Comparison of ENCODE assay signal across 8 mouse cellular contexts in genomic region chr14:45319237-45319610, GRCm38 (mm10). TPM values are rescaled to one million over a fixed set of nuclear protein-coding genes. Genes with fewer than 3 reads are reported as not detected.
A peak's percentile ranks its signal among the peaks of the same experiment; 100 is the strongest.
DNase-seq lines count a peak whose midpoint lies in the region; ATAC-seq and TF ChIP-seq lines count a peak whose summit lies in the region.

No protein-coding gene starts in this region.

- H3K27ac ChIP-seq in gastrocnemius, adult 2 months = peak overlapping the region; percentile 91
- no peak overlapping the region for H3K27ac ChIP-seq in neural tube, embryonic 12.5 days
- peak overlapping the region; percentile 92 for H3K27ac ChIP-seq in liver, embryonic 15.5 days (replicated peaks)

- intact Hi-C loops in gastrocnemius, adult 2 months (cut with DNase I) = loop anchor here (10.0 kb wide), 1 partner anchor 104 kb away; the partner anchor contains the start of gene Gpr137c
- intact Hi-C loops in gastrocnemius, postnatal 14 days (cut with DNase I; ENCODE audit: low total_unique reads) = no loop called here
- intact Hi-C loops in gastrocnemius, postnatal 36 days (cut with DNase I) = loop anchor here (10.0 kb wide), 1 partner anchor 104 kb away; the partner anchor contains the start of gene Gpr137c

- H3K4me3 ChIP-seq in gastrocnemius, adult 2 months = peak overlapping the region; percentile 98
- H3K4me3 ChIP-seq in neural tube, embryonic 12.5 days = no peak overlapping the region
- H3K4me3 ChIP-seq in liver, embryonic 15.5 days (replicated peaks) = peak overlapping the region; percentile 98

- DNase-seq in gastrocnemius, adult 2 months = no peak
- DNase-seq in gastrocnemius, postnatal 14 days = no peak
- no peak for DNase-seq in neural tube, embryonic 10.5 days (ENCODE audit: extremely low spot score, low spot score)
- no peak for DNase-seq in adrenal gland, adult 18-20 months (ENCODE audit: low spot score in 2 of 2)
- DNase-seq in gastrocnemius, postnatal 36 days = no peak
- DNase-seq in spleen, postnatal 10 days (ENCODE audit: low spot score in 2 of 2) = no peak

- H3K4me2 ChIP-seq in neural tube, embryonic 12.5 days (replicated peaks) = peak overlapping the region; percentile 69; the same call in 1 of the 2 replicates
- H3K4me2 ChIP-seq in liver, embryonic 15.5 days = peak overlapping the region; percentile 90

- no peaks in the 10 kb centered on the region for H3K9me3 ChIP-seq in neural tube, embryonic 12.5 days
- H3K9me3 ChIP-seq in liver, embryonic 15.5 days (replicated peaks) = no peaks in the 10 kb centered on the region

- H3K27me3 ChIP-seq in neural tube, embryonic 12.5 days (replicated peaks) = 0 out of 2 replicates have a peak, but pooled peaks cover 2% of the 10 kb centered on the region
- H3K27me3 ChIP-seq in liver, embryonic 15.5 days = no peaks in the 10 kb centered on the region

- no peak overlapping the region for H3K9ac ChIP-seq in neural tube, embryonic 12.5 days
- no peak overlapping the region for H3K9ac ChIP-seq in liver, embryonic 15.5 days

- TF ChIP-seq CTCF in gastrocnemius, adult 2 months (IDR thresholded peaks at IDR 0.05) = no peak

- peaks cover 11% of the 10 kb centered on the region for H3K4me1 ChIP-seq in neural tube, embryonic 12.5 days
- peaks cover 75% of the 10 kb centered on the region for H3K4me1 ChIP-seq in liver, embryonic 15.5 days (replicated peaks)

- H3K36me3 ChIP-seq in neural tube, embryonic 12.5 days = no peaks in the 10 kb centered on the region
- H3K36me3 ChIP-seq in liver, embryonic 15.5 days (replicated peaks) = no peaks in the 10 kb centered on the region

- no peak for ATAC-seq in neural tube, embryonic 12.5 days (ENCODE audit: low FRiP score, low read depth)
- peak; percentile 50 for ATAC-seq in liver, embryonic 15.5 days (ENCODE audit: insufficient read depth)

- WGBS in neural tube, embryonic 12.5 days = 76% methylated on average over 3 of the region's 3 CpGs
- WGBS in liver, embryonic 15.5 days (ENCODE audit: insufficient replicate concordance) = 15% methylated on average over 3 of the region's 3 CpGs

RNA-seq across cellular contexts. Expression of gene Ero1l, which starts 0.7 kb away (rescaled TPM):
- 1 to 10 TPM; 5.2 to 6.9 TPM for total RNA-seq in gastrocnemius, adult 2 months (2021)
- 1 to 10 TPM; 6.2 to 7.9 TPM for total RNA-seq in gastrocnemius, postnatal 14 days (2021)
- polyA plus RNA-seq in neural tube, embryonic 12.5 days (2016; fragmentation: Nextera tagmentation; extraction: Ambion mirVana) = 29.5 and 32.0 TPM in 2 replicates
- polyA plus RNA-seq in liver, embryonic 15.5 days (2015; fragmentation: Nextera tagmentation; extraction: Ambion mirVana) = 30.3 and 37.5 TPM in 2 replicates
- total RNA-seq in adrenal gland, adult 18-20 months (2021) = 10 to 100 TPM; 34.6 to 46.5 TPM
- 1 to 10 TPM; 3.7 to 7.3 TPM for total RNA-seq in gastrocnemius, postnatal 36 days (2021)

RNA-seq across cellular contexts. Expression of gene Psmc6, which starts 10.4 kb away (rescaled TPM):
- total RNA-seq in gastrocnemius, adult 2 months (2021) = 100 to 1,000 TPM; 104 TPM
- 100 to 1,000 TPM in 1 of 2 experiments, 10 to 100 TPM in 1; 98.2 to 104 TPM for total RNA-seq in gastrocnemius, postnatal 14 days (2021)
- 202 and 219 TPM in 2 replicates for polyA plus RNA-seq in neural tube, embryonic 12.5 days (2016; fragmentation: Nextera tagmentation; extraction: Ambion mirVana)
- 69.2 and 84.9 TPM in 2 replicates for polyA plus RNA-seq in liver, embryonic 15.5 days (2015; fragmentation: Nextera tagmentation; extraction: Ambion mirVana)
- 100 to 1,000 TPM; 125 to 126 TPM for total RNA-seq in adrenal gland, adult 18-20 months (2021)
- total RNA-seq in gastrocnemius, postnatal 36 days (2021) = 100 to 1,000 TPM in 1 of 2 experiments, 10 to 100 TPM in 1; 87.4 to 103 TPM

RNA-seq across cellular contexts. Expression of gene Styx, which starts 31.7 kb away (rescaled TPM):
- total RNA-seq in gastrocnemius, adult 2 months (2021) = 10 to 100 TPM; 74.7 to 77.6 TPM
- 10 to 100 TPM; 43.7 to 44.8 TPM for total RNA-seq in gastrocnemius, postnatal 14 days (2021)
- 47.1 and 52.0 TPM in 2 replicates for polyA plus RNA-seq in neural tube, embryonic 12.5 days (2016; fragmentation: Nextera tagmentation; extraction: Ambion mirVana)
- 16.2 TPM in 2 replicates for polyA plus RNA-seq in liver, embryonic 15.5 days (2015; fragmentation: Nextera tagmentation; extraction: Ambion mirVana)
- total RNA-seq in adrenal gland, adult 18-20 months (2021) = 10 to 100 TPM; 22.4 to 23.4 TPM
- 10 to 100 TPM; 57.6 to 61.3 TPM for total RNA-seq in gastrocnemius, postnatal 36 days (2021)

Comparison
In these comparisons a context has a peak if more than half of its experiments do, and no peak if none do; other contexts are left out.
1. RNA of gene Ero1l, which starts 0.7 kb away (total RNA-seq): 34.6 to 46.5 TPM in adrenal gland, adult 18-20 months; 6.2 to 7.9 TPM in gastrocnemius, postnatal 14 days, 3.7 to 7.3 TPM in gastrocnemius, postnatal 36 days and 5.2 to 6.9 TPM in gastrocnemius, adult 2 months; every median in the first group is over 4 times any median in the second.